Mouse (Mus musculus) heart, adult 2 months (tissue): ENCODE results near the gene Itgb1bp2. TPM values are rescaled to one million over a fixed set of nuclear protein-coding genes. Genes with fewer than 3 reads are reported as not detected.
A peak's percentile ranks its signal among the peaks of the same experiment; 100 is the strongest.

ENCODE experiments used
- DNase-seq, 2 experiments: peaks; one replicate each; pipeline ENCODE4 v3.0.0; 2021
- H3K27ac ChIP-seq: fragments of 200-600 bp; 2 replicates; pipeline ENCODE4 v1.8.1; 2022
- H3K27me3 ChIP-seq: fragments of 200-500 bp; 2 replicates; pipeline ENCODE4 v1.6.1; 2012; ENCODE audit warnings: mild to moderate bottlenecking, low read length, inconsistent platforms, mixed read lengths; ENCODE audit not compliant: control insufficient read depth, insufficient read depth
- H3K36me3 ChIP-seq: fragments of 200-500 bp; 2 replicates; pipeline ENCODE4 v1.6.1; 2012; ENCODE audit warnings: low read length, inconsistent platforms; ENCODE audit not compliant: control insufficient read depth, insufficient read depth
- H3K4me1 ChIP-seq: fragments of 200-500 bp; 2 replicates; pipeline ENCODE4 v1.6.1; 2011; ENCODE audit warnings: low read length; ENCODE audit not compliant: control insufficient read depth, insufficient read depth
- H3K4me3 ChIP-seq: fragments of 200-600 bp; 2 replicates; pipeline ENCODE4 v1.8.1; 2022
- H3K79me2 ChIP-seq: fragments of 200-500 bp; replicated peaks from 2 replicates; pipeline ENCODE4 v1.6.1; 2012; ENCODE audit warnings: mild to moderate bottlenecking, inconsistent platforms, low read length, moderate library complexity, mixed read lengths; ENCODE audit not compliant: control insufficient read depth, insufficient read depth
- H3K9ac ChIP-seq: fragments of 200-500 bp; 2 replicates; pipeline ENCODE4 v1.6.1; 2012; ENCODE audit warnings: low read depth, mild to moderate bottlenecking, control low read depth, inconsistent platforms, low read length, mixed read lengths
- CTCF ChIP-seq: fragments of 200-600 bp; IDR thresholded peaks from 2 replicates; pipeline ENCODE4 v1.8.1; 2022; ENCODE audit warnings: antibody characterized with exemption, mild to moderate bottlenecking, moderate library complexity
- EP300 ChIP-seq: fragments of 200-500 bp; IDR thresholded peaks from 2 replicates; pipeline ENCODE4 v1.6.1; 2011; ENCODE audit warnings: low read depth, low read length, control low read depth; ENCODE audit not compliant: insufficient read depth
- POLR2A ChIP-seq: fragments of 200-500 bp; IDR thresholded peaks from 2 replicates; pipeline ENCODE4 v1.6.1; 2011; ENCODE audit warnings: mild to moderate bottlenecking, low read depth, low read length, control low read depth; ENCODE audit not compliant: insufficient read depth
- WGBS: fragments of 180-500 bp; shearing (Covaris S2); methylation state at CpG from one replicate; pipeline ENCODE4 v1.1.7; 2018; 5-methylcytosine and 5-hydroxymethylcytosine counted together
- intact Hi-C: fragments of 180-260 bp; cut with DNase I; formaldehyde crosslinking; loops from one replicate; pipeline ENCODE4 v1.15.1; 2025
- long read RNA-seq: library from polyadenylated mRNA; stranded (forward); transcript quantifications from one replicate; pipeline ENCODE4 v2.0.0, GENCODE M21; 2021
- polyA plus RNA-seq: library from polyadenylated mRNA; depleted of rRNA; stranded (reverse); fragments of >200 nt; gene quantifications from 2 replicates; pipeline ENCODE4 v1.2.3, GENCODE M21; 2012; rRNA removed
- total RNA-seq, 2 experiments: library from RNA; stranded (reverse); gene quantifications; 2 replicates each; pipeline ENCODE4 v1.2.3; 2021

The Itgb1bp2 gene
- total RNA-seq: 100 to 1,000 TPM; 157 to 183 TPM
- polyA plus RNA-seq: 194 and 335 TPM in 2 replicates
- long read RNA-seq, transcript Itgb1bp2-201 (11 exons, 1,314 nt): major isoform, 46 of 73 reads
- long read RNA-seq, partial matches to known transcripts: 19 of 73 reads
- long read RNA-seq, other reads (novel, unspliced or antisense): 8 of 73 reads

DNA sequence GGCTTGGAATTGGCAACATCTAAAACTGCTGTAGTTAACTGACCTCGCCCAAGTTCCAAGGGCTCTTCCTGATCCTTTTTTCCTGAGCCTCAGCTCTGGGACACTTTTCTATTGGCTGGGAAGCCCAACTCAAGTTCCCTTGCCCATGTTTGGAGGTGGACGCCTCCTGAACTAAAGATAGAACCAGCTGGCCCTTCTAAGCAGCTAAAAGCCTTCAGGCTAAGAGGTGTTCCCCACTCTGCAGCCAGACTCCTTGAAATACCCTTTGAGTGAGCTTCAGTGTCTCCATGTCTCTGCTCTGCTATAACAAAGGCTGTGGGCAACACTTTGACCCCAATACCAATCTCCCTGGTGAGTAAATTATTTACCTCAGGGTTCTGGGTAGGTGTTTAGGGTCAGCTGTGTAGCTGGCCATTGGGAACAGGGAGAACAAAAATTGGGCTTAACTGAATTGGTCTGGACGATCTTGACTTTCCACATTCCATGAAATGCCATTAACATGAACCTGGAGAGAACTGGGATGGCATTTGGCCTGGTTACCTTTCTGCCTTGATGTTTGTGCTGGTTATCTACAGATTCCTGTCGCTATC lies at the start of gene Itgb1bp2:
Itgb1bp2 (plus strand) TSS at position 203 of the 590 bp plus-strand sequence.
- H3K27ac ChIP-seq: peak within 1 kb of the TSS; percentile 78
- WGBS: 47% methylated on average over 4 of the region's 4 CpGs
- H3K4me3 ChIP-seq: peak within 1 kb of the TSS; percentile 13
- intact Hi-C loops: no loop called here
- peaks cover 2% of the 10 kb centered on the region for H3K36me3 ChIP-seq
- H3K79me2 ChIP-seq: no peaks in the 10 kb centered on the region
- H3K27me3 ChIP-seq: no peaks in the 10 kb centered on the region
- H3K4me1 ChIP-seq: no peaks in the 10 kb centered on the region
- peak; percentile 22 to 50 for DNase-seq
- peak within 1 kb of the TSS; percentile 59 for H3K9ac ChIP-seq
- no peak for TF ChIP-seq CTCF
- peak; percentile 59 for TF ChIP-seq POLR2A

DNA sequence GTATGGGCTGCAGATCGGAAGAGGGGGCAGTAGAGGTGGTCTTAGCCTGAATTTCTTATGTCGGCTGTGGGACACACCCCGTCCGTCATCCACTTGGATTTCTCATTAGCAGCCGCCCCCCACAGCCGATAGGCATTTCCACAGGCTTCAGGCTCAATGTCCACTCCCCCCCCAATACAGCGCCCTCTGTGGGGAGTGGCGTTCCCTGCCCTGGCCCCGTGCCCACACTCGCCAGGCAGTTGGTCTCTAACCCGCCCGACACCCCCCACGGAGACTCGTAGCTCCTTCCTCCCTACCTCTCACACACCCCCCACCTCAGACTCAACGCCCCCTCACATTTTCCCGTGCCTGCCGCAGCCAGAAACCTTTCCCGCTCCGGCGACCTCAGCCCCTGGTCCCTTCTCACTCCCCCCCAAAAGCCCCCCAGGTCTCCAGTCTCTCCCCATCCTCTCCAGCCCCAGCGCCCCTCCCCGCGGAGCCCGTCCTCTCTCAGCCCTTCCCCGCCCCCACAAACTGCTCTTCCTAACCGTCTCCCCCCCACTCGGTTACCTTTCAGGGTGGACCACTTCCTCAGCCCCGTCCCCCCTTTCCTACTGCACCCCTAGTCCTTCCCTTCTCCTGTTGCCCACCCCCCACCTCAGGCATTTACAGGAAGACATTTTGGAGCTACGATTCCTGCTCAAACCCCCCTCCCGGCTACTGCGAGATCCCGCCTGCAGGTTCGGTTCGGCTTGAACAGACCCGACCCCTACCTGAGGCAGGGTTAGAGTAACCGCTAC lies 29.8 kb upstream of the Itgb1bp2 start:
- 16% methylated on average over 35 of the region's 36 CpGs for WGBS
- Histone ChIP-seq H3K9ac (peak overlapping the region; percentile 97), H3K4me1 (no peaks in the 10 kb centered on the region; the same call in 1 of the 2 replicates), H3K36me3 (no peaks in the 10 kb centered on the region), H3K4me3 (peak overlapping the region; percentile 67), H3K27ac (peak overlapping the region; percentile 70), H3K27me3 (no peaks in the 10 kb centered on the region), H3K79me2 (no peaks in the 10 kb centered on the region)
- DNase-seq: peak; percentile 27 to 58
- intact Hi-C loops: no loop called here
- TF ChIP-seq POLR2A (no peak), CTCF (peak; percentile 60)

GRCm38 (mm10) chrX:101419725-101420699 lies 28.9 kb upstream of the Itgb1bp2 start:
- DNase-seq: peak; percentile 89 to 91
- Histone ChIP-seq H3K36me3 (no peaks in the 10 kb centered on the region), H3K27me3 (no peaks in the 10 kb centered on the region), H3K4me3 (peak overlapping the region; percentile 67), H3K79me2 (no peaks in the 10 kb centered on the region), H3K4me1 (no peaks in the 10 kb centered on the region; the same call in 1 of the 2 replicates), H3K27ac (peak overlapping the region; percentile 70), H3K9ac (peak overlapping the region; percentile 97)
- TF ChIP-seq POLR2A (peak; percentile 48; the same call in 1 of the 2 replicates), EP300 (no peak), CTCF (no peak)
- WGBS: 20% methylated on average over 49 of the region's 54 CpGs
- intact Hi-C loops: loop anchor here (5.0 kb wide), 2 partner anchors 88 to 288 kb away; no protein-coding TSS in a partner anchor

GRCm38 (mm10) chrX:101420700-101421095 lies 28.2 kb upstream of the Itgb1bp2 start, which contains the start of gene Zmym3:
Zmym3 (minus strand) TSS chrX:101420849.
- 39% methylated on average over 4 of the region's 4 CpGs for WGBS
- no peak for DNase-seq
- peak within 1 kb of the TSS; percentile 70 for H3K27ac ChIP-seq
- H3K36me3 ChIP-seq: no peaks in the 10 kb centered on the region
- peak within 1 kb of the TSS; percentile 70 for H3K9ac ChIP-seq
- no peaks in the 10 kb centered on the region; the same call in 1 of the 2 replicates for H3K4me1 ChIP-seq
- intact Hi-C loops: loop anchor here (5.0 kb wide), 2 partner anchors 88 to 288 kb away; no protein-coding TSS in a partner anchor
- peak within 1 kb of the TSS; percentile 67 for H3K4me3 ChIP-seq
- H3K27me3 ChIP-seq: no peaks in the 10 kb centered on the region
- TF ChIP-seq POLR2A: no peak
- no peak for TF ChIP-seq EP300
- TF ChIP-seq CTCF: no peak
- no peaks in the 10 kb centered on the region for H3K79me2 ChIP-seq

DNA sequence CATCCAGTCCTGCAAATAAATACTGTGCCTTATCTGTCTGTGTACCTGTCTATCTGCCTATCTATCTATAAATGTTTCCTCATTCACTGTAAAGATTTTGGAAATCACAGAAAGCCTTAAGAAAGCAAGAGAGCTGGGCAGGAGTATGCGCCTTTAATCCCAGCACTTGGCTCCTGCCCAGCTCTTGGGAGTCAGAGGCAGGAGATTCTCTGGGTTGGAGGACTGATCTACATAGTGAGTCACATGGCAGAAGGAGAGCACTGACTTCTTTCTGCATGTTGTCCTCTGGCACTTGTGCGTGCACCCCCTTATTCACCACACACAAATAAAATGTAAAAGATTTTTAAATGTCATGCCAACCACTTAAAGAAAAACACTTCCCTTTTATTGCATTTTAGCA lies 25.4 kb upstream of the Itgb1bp2 start:
- DNase-seq: no peak

More for the DNA sequence above, 25.4 kb upstream of the Itgb1bp2 start:
- no peak overlapping the region for H3K4me3 ChIP-seq
- H3K79me2 ChIP-seq: no peaks in the 10 kb centered on the region
- no peak overlapping the region for H3K27ac ChIP-seq
- H3K27me3 ChIP-seq: no peaks in the 10 kb centered on the region
- TF ChIP-seq POLR2A: no peak
- TF ChIP-seq EP300: no peak
- no peak for TF ChIP-seq CTCF
- intact Hi-C loops: loop anchor here (5.0 kb wide), 2 partner anchors 91 to 291 kb away; no protein-coding TSS in a partner anchor
- no peaks in the 10 kb centered on the region; the same call in 1 of the 2 replicates for H3K4me1 ChIP-seq
- 69% methylated on average over 2 of the region's 2 CpGs for WGBS
- no peaks in the 10 kb centered on the region for H3K36me3 ChIP-seq
- H3K9ac ChIP-seq: no peak overlapping the region
